ENCODE assay signal across 31 mouse cellular contexts in genomic region chr11:100942388-100942787, GRCm38 (mm10). TPM values are rescaled to one million over a fixed set of nuclear protein-coding genes. Genes with fewer than 3 reads are reported as not detected.
"Had no signal": no experiment of that assay in that cellular context is flagged by ENCODE, and none has a peak within 500 bp of the region (broad histone marks: within the 10 kb centered on the region; RNA-seq: fewer than 3 reads in every experiment).

No protein-coding gene starts in this region.

- H3K27ac ChIP-seq: left cerebral cortex, adult 2 months; limb, embryonic 10.5 days; limb, embryonic 12.5 days; limb, embryonic 13.5 days; limb, embryonic 15.5 days; liver, embryonic 12.5 days; liver, embryonic 13.5 days; liver, embryonic 14.5 days; liver, embryonic 15.5 days; lung, embryonic 15.5 days; macrophage; midbrain, embryonic 10.5 days; midbrain, embryonic 12.5 days; midbrain, embryonic 13.5 days; midbrain, embryonic 15.5 days had no signal

- ATAC-seq: liver, embryonic 12.5 days; liver, postnatal 0 days; lung, postnatal 0 days; midbrain, embryonic 13.5 days; midbrain, embryonic 15.5 days; midbrain, embryonic 16.5 days had no signal

- H3K4me3 ChIP-seq: left cerebral cortex, adult 2 months; limb, embryonic 10.5 days; limb, embryonic 12.5 days; limb, embryonic 13.5 days; limb, embryonic 15.5 days; liver, embryonic 12.5 days; liver, embryonic 13.5 days; liver, embryonic 15.5 days; lung, embryonic 15.5 days; megakaryocyte, embryonic 14.5 days; midbrain, embryonic 10.5 days; midbrain, embryonic 12.5 days; midbrain, embryonic 13.5 days; midbrain, embryonic 15.5 days; myocyte had no signal

- H3K4me2 ChIP-seq: limb, embryonic 12.5 days; limb, embryonic 13.5 days; limb, embryonic 15.5 days; liver, embryonic 11.5 days; liver, embryonic 12.5 days; liver, embryonic 13.5 days; liver, embryonic 15.5 days; lung, embryonic 14.5 days; lung, embryonic 15.5 days; midbrain, embryonic 12.5 days; midbrain, embryonic 13.5 days; midbrain, embryonic 15.5 days had no signal

- H3K9me3 ChIP-seq: limb, embryonic 10.5 days; limb, embryonic 13.5 days; limb, embryonic 15.5 days; liver, embryonic 13.5 days; liver, embryonic 15.5 days; lung, embryonic 15.5 days; midbrain, embryonic 10.5 days; midbrain, embryonic 12.5 days; midbrain, embryonic 13.5 days; midbrain, embryonic 15.5 days had no signal

- H3K27me3 ChIP-seq: limb, embryonic 12.5 days; limb, embryonic 13.5 days; limb, embryonic 15.5 days; liver, embryonic 12.5 days; liver, embryonic 13.5 days; liver, embryonic 15.5 days; lung, embryonic 15.5 days; megakaryocyte, embryonic 14.5 days; midbrain, embryonic 13.5 days had no signal

- H3K9ac ChIP-seq: limb, embryonic 12.5 days; limb, embryonic 13.5 days; limb, embryonic 15.5 days; liver, embryonic 12.5 days; liver, embryonic 13.5 days; liver, embryonic 14.5 days; liver, embryonic 15.5 days; liver, postnatal 0 days; lung, embryonic 14.5 days; lung, embryonic 15.5 days; midbrain, embryonic 12.5 days; midbrain, embryonic 13.5 days; midbrain, embryonic 15.5 days had no signal

- DNase-seq: left cerebral cortex, postnatal 4 days; liver; liver, embryonic 13.5 days; liver, postnatal 0 days; lung, adult 18-20 months; lung, adult 2 months; lung, embryonic 14.5 days; lung, postnatal 10 days; lung, postnatal 14 days; lung, postnatal 36 days; lung, postnatal 4 days had no signal

- H3K36me3 ChIP-seq: limb, embryonic 10.5 days; limb, embryonic 12.5 days; limb, embryonic 13.5 days; limb, embryonic 15.5 days; liver, embryonic 12.5 days; liver, embryonic 13.5 days; liver, embryonic 15.5 days; lung, embryonic 15.5 days; midbrain, embryonic 10.5 days; midbrain, embryonic 12.5 days; midbrain, embryonic 13.5 days; midbrain, embryonic 15.5 days had no signal

RNA-seq across cellular contexts. Expression of gene Cavin1, which starts 28.3 kb away (rescaled TPM):
- total RNA-seq: monocyte, adult 5-6 weeks had no signal
